Mouse (Mus musculus): Measurements from ENCODE around the gene Ubxn6.
A peak's percentile ranks its signal among the peaks of the same experiment; 100 is the strongest.
"Not testable (repeated sequence)": the region's sequence is repeated elsewhere in the genome, so short reads cannot be mapped to it uniquely, and the experiment has no call there.

Ubxn6 gene

GRCm38 (mm10) chr17:56092312-56092711, 17.5 kb upstream of the Ubxn6 start:
- H3K4me3 ChIP-seq (replicated peaks; ENCODE audit: low read length): no peak overlapping the region
- no peaks in the 10 kb centered on the region for H3K4me1 ChIP-seq (replicated peaks; ENCODE audit: low read depth, low read length)
- H3K9me3 ChIP-seq (ENCODE audit: low read length): no peaks in the 10 kb centered on the region
- TF ChIP-seq POU5F1 (IDR thresholded peaks at IDR 0.05; ENCODE audit: borderline replicate concordance, low read length) (no peak), NANOG (IDR thresholded peaks at IDR 0.05; ENCODE audit: borderline replicate concordance, low read length) (no peak), CTCF (conservative IDR thresholded peaks at IDR 0.05; ENCODE audit: low read length) (no peak)
- peaks cover 88% of the 10 kb centered on the region for H3K36me3 ChIP-seq (ENCODE audit: insufficient read depth, low read length)
- H3K27me3 ChIP-seq (ENCODE audit: insufficient read depth, low read length): no peaks in the 10 kb centered on the region

- Histone ChIP-seq H3K27me3 (ENCODE audit: insufficient read depth, low read length) (no peaks in the 10 kb centered on the region), H3K4me3 (replicated peaks; ENCODE audit: low read length) (peak overlapping the region; percentile 96), H3K36me3 (ENCODE audit: insufficient read depth, low read length) (peaks cover 41% of the 10 kb centered on the region), H3K9me3 (ENCODE audit: low read length) (no peaks in the 10 kb centered on the region), H3K4me1 (replicated peaks; ENCODE audit: low read depth, low read length) (peaks cover 36% of the 10 kb centered on the region)
- TF ChIP-seq CTCF (conservative IDR thresholded peaks at IDR 0.05; ENCODE audit: low read length) (no peak; the same call in 1 of the 2 replicates), POU5F1 (IDR thresholded peaks at IDR 0.05; ENCODE audit: borderline replicate concordance, low read length) (no peak), NANOG (IDR thresholded peaks at IDR 0.05; ENCODE audit: borderline replicate concordance, low read length) (no peak)
Measured at GRCm38 (mm10) chr17:56080781-56081585, 6.2 kb upstream of the Ubxn6 start.

- Histone ChIP-seq H3K9me3 (ENCODE audit: low read length) (no peaks in the 10 kb centered on the region), H3K36me3 (ENCODE audit: insufficient read depth, low read length) (peaks cover 30% of the 10 kb centered on the region), H3K4me3 (replicated peaks; ENCODE audit: low read length) (peak overlapping the region; percentile 96), H3K4me1 (replicated peaks; ENCODE audit: low read depth, low read length) (peaks cover 45% of the 10 kb centered on the region), H3K27me3 (ENCODE audit: insufficient read depth, low read length) (no peaks in the 10 kb centered on the region)
- TF ChIP-seq NANOG (IDR thresholded peaks at IDR 0.05; ENCODE audit: borderline replicate concordance, low read length) (no peak), CTCF (conservative IDR thresholded peaks at IDR 0.05; ENCODE audit: low read length) (no peak), POU5F1 (IDR thresholded peaks at IDR 0.05; ENCODE audit: borderline replicate concordance, low read length) (no peak)
Measured at GRCm38 (mm10) chr17:56079921-56080320, 5.1 kb upstream of the Ubxn6 start.

- H3K27me3 ChIP-seq (ENCODE audit: insufficient read depth, low read length): no peaks in the 10 kb centered on the region
- peak within 1 kb of the TSS; percentile 96 for H3K4me3 ChIP-seq (replicated peaks; ENCODE audit: low read length)
- TF ChIP-seq POU5F1 (IDR thresholded peaks at IDR 0.05; ENCODE audit: borderline replicate concordance, low read length) (no peak), NANOG (IDR thresholded peaks at IDR 0.05; ENCODE audit: borderline replicate concordance, low read length) (no peak), CTCF (conservative IDR thresholded peaks at IDR 0.05; ENCODE audit: low read length) (no peak)
- no peaks in the 10 kb centered on the region for H3K9me3 ChIP-seq (ENCODE audit: low read length)
- H3K36me3 ChIP-seq (ENCODE audit: insufficient read depth, low read length): peaks cover 23% of the 10 kb centered on the region
- H3K4me1 ChIP-seq (replicated peaks; ENCODE audit: low read depth, low read length): peaks cover 47% of the 10 kb centered on the region
Measured at GRCm38 (mm10) chr17:56078880-56079795, 4.3 kb upstream of the Ubxn6 start, which contains the start of gene Hdgfl2. Hdgfl2 (plus strand) TSS chr17:56079634.

- H3K36me3 ChIP-seq (ENCODE audit: insufficient read depth, low read length): peaks cover 18% of the 10 kb centered on the region
- H3K9me3 ChIP-seq (ENCODE audit: low read length); H3K27me3 ChIP-seq (ENCODE audit: insufficient read depth, low read length): not testable (repeated sequence)
- H3K4me1 ChIP-seq (replicated peaks; ENCODE audit: low read depth, low read length): peaks cover 53% of the 10 kb centered on the region
- peak overlapping the region; percentile 69 for H3K4me3 ChIP-seq (replicated peaks; ENCODE audit: low read length)
Measured at GRCm38 (mm10) chr17:56078361-56078760, 3.5 kb upstream of the Ubxn6 start.

- TF ChIP-seq CTCF (conservative IDR thresholded peaks at IDR 0.05; ENCODE audit: low read length): no peak
Measured at GRCm38 (mm10) chr17:56077523-56077922, 2.7 kb upstream of the Ubxn6 start.

GRCm38 (mm10) chr17:56074097-56074826, 566 bp downstream of the Ubxn6 start:
- TF ChIP-seq NANOG (IDR thresholded peaks at IDR 0.05; ENCODE audit: borderline replicate concordance, low read length) (no peak), POU5F1 (IDR thresholded peaks at IDR 0.05; ENCODE audit: borderline replicate concordance, low read length) (no peak), CTCF (conservative IDR thresholded peaks at IDR 0.05; ENCODE audit: low read length) (no peak)
- Histone ChIP-seq H3K4me3 (replicated peaks; ENCODE audit: low read length) (peak overlapping the region; percentile 91), H3K9me3 (ENCODE audit: low read length) (no peaks in the 10 kb centered on the region), H3K27me3 (ENCODE audit: insufficient read depth, low read length) (no peaks in the 10 kb centered on the region), H3K36me3 (ENCODE audit: insufficient read depth, low read length) (peaks cover 43% of the 10 kb centered on the region), H3K4me1 (replicated peaks; ENCODE audit: low read depth, low read length) (peaks cover 41% of the 10 kb centered on the region)

More at GRCm38 (mm10) chr17:56077523-56077922, 2.7 kb upstream of the Ubxn6 start:
- Histone ChIP-seq H3K27me3 (ENCODE audit: insufficient read depth, low read length) (no peaks in the 10 kb centered on the region), H3K4me1 (replicated peaks; ENCODE audit: low read depth, low read length) (peaks cover 50% of the 10 kb centered on the region), H3K9me3 (ENCODE audit: low read length) (no peaks in the 10 kb centered on the region), H3K36me3 (ENCODE audit: insufficient read depth, low read length) (peaks cover 18% of the 10 kb centered on the region), H3K4me3 (replicated peaks; ENCODE audit: low read length) (no peak overlapping the region)

- TF ChIP-seq CTCF (conservative IDR thresholded peaks at IDR 0.05; ENCODE audit: low read length) (no peak), NANOG (IDR thresholded peaks at IDR 0.05; ENCODE audit: borderline replicate concordance, low read length) (no peak), POU5F1 (IDR thresholded peaks at IDR 0.05; ENCODE audit: borderline replicate concordance, low read length) (no peak)
- Histone ChIP-seq H3K9me3 (ENCODE audit: low read length) (no peaks in the 10 kb centered on the region), H3K27me3 (ENCODE audit: insufficient read depth, low read length) (no peaks in the 10 kb centered on the region), H3K4me1 (replicated peaks; ENCODE audit: low read depth, low read length) (peaks cover 51% of the 10 kb centered on the region), H3K36me3 (ENCODE audit: insufficient read depth, low read length) (peaks cover 63% of the 10 kb centered on the region), H3K4me3 (replicated peaks; ENCODE audit: low read length) (no peak overlapping the region)
Measured at GRCm38 (mm10) chr17:56072243-56072642, 2.6 kb downstream of the Ubxn6 start.
